Mouse (Mus musculus) gastrocnemius, postnatal 4 days (tissue): ENCODE data around the gene Foxk1. TPM values are rescaled to one million over a fixed set of nuclear protein-coding genes. Genes with fewer than 3 reads are reported as not detected.

Source experiments
- total RNA-seq, 2 experiments: library from RNA; stranded (reverse); gene quantifications; 2 replicates each; pipeline ENCODE4 v1.2.3; 2021

Gene Foxk1
- total RNA-seq, 2 experiments from 2014 or later, result 26.6 to 27.9 TPM

Other genes with a start within 250 kb of the Foxk1 start
- gene Ap5z1, start 62.4 kb downstream of the Foxk1 start, total RNA-seq, result 1 to 10 TPM; 7.3 to 8.1 TPM
- gene Papolb, start 128.6 kb downstream of the Foxk1 start, total RNA-seq, result under 1 TPM; 0.23 to 0.66 TPM
- 1 to 10 TPM; 7.2 to 7.9 TPM for gene Radil, start 149.6 kb downstream of the Foxk1 start, total RNA-seq
- gene Mmd2, start 207.3 kb downstream of the Foxk1 start, total RNA-seq, result under 1 TPM; 0.27 to 0.39 TPM
- gene Wipi2, start 226.2 kb downstream of the Foxk1 start, total RNA-seq, result 10 to 100 TPM; 36.9 to 39.6 TPM